Mouse (Mus musculus) small intestine, adult 2 months (tissue): Measurements from ENCODE around the gene Hcls1. TPM values are rescaled to one million over a fixed set of nuclear protein-coding genes. Genes with fewer than 3 reads are reported as not detected.

ENCODE experiments used
- H3K27ac ChIP-seq: fragments of 200-500 bp; 2 replicates; pipeline ENCODE4 v1.5.1; 2012; ENCODE audit warnings: low read depth, low read length, control low read depth, inconsistent platforms; ENCODE audit not compliant: insufficient read depth
- H3K27me3 ChIP-seq: fragments of 200-500 bp; 2 replicates; pipeline ENCODE4 v1.6.1; 2012; ENCODE audit warnings: mild to moderate bottlenecking, moderate library complexity, low read length, inconsistent platforms; ENCODE audit not compliant: control insufficient read depth, insufficient read depth
- H3K36me3 ChIP-seq: fragments of 200-500 bp; 2 replicates; pipeline ENCODE4 v1.6.1; 2012; ENCODE audit warnings: mild to moderate bottlenecking, low read length, control low read depth, inconsistent platforms; ENCODE audit not compliant: control insufficient read depth, insufficient read depth
- H3K4me1 ChIP-seq: fragments of 200-500 bp; 2 replicates; pipeline ENCODE4 v1.6.1; 2012; ENCODE audit warnings: low read length, inconsistent platforms, mixed read lengths; ENCODE audit not compliant: control insufficient read depth, insufficient read depth, insufficient read length
- H3K4me3 ChIP-seq: fragments of 200-500 bp; 2 replicates; pipeline ENCODE4 v1.5.1; 2012; ENCODE audit warnings: low read depth, mild to moderate bottlenecking, control low read depth, inconsistent platforms, low read length, moderate library complexity
- CTCF ChIP-seq: fragments of 200-500 bp; IDR thresholded peaks from 2 replicates; pipeline ENCODE4 v1.5.1; 2012; ENCODE audit warnings: low read depth, mild to moderate bottlenecking, control low read depth, inconsistent platforms, low read length, moderate library complexity, mixed read lengths; ENCODE audit not compliant: insufficient replicate concordance, insufficient read length; ENCODE audit errors: extremely low read depth
- POLR2A ChIP-seq: fragments of 200-500 bp; IDR thresholded peaks from 2 replicates; pipeline ENCODE4 v1.6.1; 2012; ENCODE audit warnings: low read depth, mild to moderate bottlenecking, control low read depth, inconsistent platforms, low read length, moderate library complexity
- WGBS: fragments of 180-500 bp; shearing (Covaris S2); methylation state at CpG from one replicate; pipeline ENCODE4 v1.1.7; 2018; 5-methylcytosine and 5-hydroxymethylcytosine counted together
- polyA plus RNA-seq: library from polyadenylated mRNA; depleted of rRNA; stranded (reverse); fragments of >200 nt; gene quantifications from 2 replicates; pipeline ENCODE4 v1.2.3, GENCODE M21; 2012

Hcls1 gene
- polyA plus RNA-seq, 1 experiment: 9.0 TPM

DNA sequence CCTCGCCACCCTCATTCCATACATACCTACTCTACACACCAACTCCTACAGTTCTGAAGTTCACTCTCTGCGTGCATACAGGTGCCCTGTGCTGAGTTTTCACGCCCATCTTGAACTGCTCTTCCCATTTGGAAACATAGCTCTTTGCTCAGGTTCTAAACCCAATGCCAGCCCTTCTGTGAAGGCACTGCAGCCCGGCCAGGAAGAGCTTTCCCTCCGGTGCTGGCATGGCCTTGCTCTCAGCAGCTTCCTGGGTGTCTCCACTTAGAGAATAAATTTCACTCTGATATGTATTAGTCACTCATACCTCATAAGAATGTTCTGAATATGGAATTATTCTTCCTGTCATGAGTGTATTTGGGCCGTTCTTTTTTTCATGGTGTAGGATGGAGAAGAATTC is 9.4 kb upstream of the Hcls1 start:
- TF ChIP-seq POLR2A: no peak
- TF ChIP-seq CTCF: no peak
- no peak overlapping the region for H3K27ac ChIP-seq
- H3K27me3 ChIP-seq: no peaks in the 10 kb centered on the region
- peaks cover 68% of the 10 kb centered on the region for H3K36me3 ChIP-seq
- WGBS: 90% methylated on average over 6 of the region's 6 CpGs
- no peaks in the 10 kb centered on the region for H3K4me1 ChIP-seq
- H3K4me3 ChIP-seq: no peak overlapping the region

DNA sequence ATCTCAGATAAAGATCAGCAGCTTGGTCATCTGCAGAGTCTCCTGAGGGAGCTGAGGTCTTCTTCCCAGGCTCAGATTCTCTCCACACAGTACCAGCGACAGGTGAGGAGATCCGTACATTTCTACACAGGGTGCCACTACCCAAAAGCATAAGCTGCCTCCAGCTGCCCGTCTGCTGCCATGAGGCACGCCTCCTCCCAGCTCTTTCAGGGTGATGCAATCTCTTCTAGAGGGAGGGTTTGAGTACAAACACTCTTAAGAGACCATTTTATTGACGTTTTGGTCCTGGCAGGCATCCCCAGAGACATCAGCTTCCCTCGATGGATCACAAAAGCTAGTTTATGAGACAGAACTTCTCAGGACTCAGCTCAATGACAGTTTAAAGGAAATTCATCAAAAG is 9.0 kb upstream of the Hcls1 start:
- 61% methylated on average over 6 of the region's 6 CpGs for WGBS
- no peak for TF ChIP-seq POLR2A
- TF ChIP-seq CTCF: no peak
- Histone ChIP-seq H3K4me1 (no peaks in the 10 kb centered on the region), H3K27me3 (no peaks in the 10 kb centered on the region), H3K4me3 (no peak overlapping the region), H3K36me3 (peaks cover 70% of the 10 kb centered on the region), H3K27ac (no peak overlapping the region)

DNA sequence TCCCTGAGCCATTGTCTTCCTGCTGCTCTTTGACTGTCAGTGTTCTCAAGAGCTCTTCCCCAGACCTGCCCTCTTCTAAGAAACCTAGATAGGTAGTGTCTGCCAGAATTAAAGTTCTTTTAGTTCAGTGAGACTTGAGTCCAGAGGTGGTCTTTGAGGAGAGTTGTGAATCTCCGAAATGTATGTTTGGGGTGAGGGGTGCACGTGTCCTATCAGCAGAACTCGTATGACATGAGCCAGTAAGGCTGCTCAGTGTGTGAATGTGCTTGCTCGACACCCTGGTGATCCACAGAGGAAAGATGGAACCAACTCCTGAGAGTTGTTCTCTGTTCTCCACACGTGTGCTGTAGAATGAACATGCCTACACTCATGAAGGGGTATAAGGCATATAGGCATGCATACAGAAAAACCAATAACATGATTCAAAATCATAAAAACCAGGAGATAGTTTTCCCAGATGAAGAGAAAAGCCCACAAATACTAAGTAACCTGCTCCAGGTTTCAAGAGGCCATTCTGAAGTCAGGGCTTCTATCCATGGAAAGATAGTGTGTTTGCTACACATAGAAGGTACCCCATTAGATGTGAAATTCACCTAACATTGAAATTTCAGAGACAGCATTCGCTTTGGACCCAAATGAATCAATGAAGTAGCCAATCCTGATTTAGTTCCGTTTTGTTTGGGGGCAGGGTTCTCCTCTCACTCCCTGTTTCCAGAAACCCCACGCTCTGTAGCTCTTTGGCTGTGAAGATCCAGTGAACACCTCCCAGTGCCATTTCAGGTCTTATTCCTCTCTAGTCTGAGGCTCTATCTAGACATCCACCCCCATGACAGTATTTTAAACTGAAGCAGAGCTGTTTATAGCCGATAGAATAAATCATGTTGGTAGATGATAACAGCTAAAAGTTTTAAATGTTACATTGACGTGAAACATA is 8.0 kb upstream of the Hcls1 start:
- Histone ChIP-seq H3K36me3 (peaks cover 70% of the 10 kb centered on the region), H3K27me3 (no peaks in the 10 kb centered on the region), H3K27ac (no peak overlapping the region), H3K4me1 (no peaks in the 10 kb centered on the region), H3K4me3 (no peak overlapping the region)
- WGBS: 94% methylated on average over 10 of the region's 10 CpGs
- TF ChIP-seq CTCF: no peak
- TF ChIP-seq POLR2A: no peak

DNA sequence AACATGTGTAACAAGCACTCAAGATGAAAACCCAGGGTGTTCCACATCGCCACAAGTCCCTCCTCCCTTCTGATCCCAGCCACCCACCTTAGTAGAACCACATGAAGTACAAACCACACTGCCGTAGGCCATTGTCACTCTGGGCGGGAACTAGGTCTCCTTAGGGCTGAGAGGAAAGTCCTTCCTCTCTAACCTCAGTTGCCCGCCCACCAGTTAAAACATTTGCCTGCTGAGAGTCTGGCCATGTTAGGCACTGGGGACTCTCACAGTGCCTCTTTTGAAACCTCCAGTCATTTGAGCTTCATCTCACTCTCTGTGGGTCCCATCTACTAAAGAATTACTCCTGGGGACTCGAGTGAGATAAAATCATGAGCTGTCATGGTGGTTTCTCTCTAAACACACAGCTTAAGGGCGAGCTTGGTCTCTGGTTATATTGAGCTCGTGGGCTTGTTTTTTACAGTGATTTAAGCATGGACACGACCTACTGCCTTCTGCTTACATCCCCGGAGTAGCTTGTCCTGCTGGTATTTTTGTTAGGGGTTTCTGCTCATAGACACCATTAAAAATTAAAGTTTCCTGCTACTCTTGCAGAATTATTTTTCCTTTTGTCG is 7.2 kb upstream of the Hcls1 start:
- Histone ChIP-seq H3K27ac (no peak overlapping the region), H3K27me3 (no peaks in the 10 kb centered on the region), H3K36me3 (peaks cover 72% of the 10 kb centered on the region), H3K4me1 (no peaks in the 10 kb centered on the region), H3K4me3 (no peak overlapping the region)
- TF ChIP-seq POLR2A (no peak), CTCF (no peak)
- WGBS: 87% methylated on average over 10 of the region's 10 CpGs

DNA sequence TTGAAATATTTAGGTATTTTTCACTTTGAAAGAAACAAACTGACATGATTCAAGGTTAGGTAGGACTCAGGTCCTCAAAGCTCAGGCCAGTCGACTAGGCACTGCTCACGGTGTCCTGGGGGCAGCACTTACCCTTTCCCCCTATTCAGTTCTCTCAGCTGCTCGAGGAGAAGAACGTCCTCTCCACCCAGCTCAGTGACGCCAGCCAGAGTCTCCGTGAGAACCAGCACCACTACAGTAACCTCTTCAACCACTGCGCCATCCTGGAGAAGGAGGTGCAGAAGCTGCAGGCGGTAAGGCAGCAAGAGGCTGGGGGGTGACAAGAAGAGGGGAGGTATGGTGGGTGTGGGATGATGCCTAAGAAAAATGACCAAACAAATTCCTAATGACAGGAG is 6.7 kb upstream of the Hcls1 start:
- Histone ChIP-seq H3K4me1 (no peaks in the 10 kb centered on the region), H3K36me3 (peaks cover 70% of the 10 kb centered on the region), H3K27me3 (no peaks in the 10 kb centered on the region), H3K4me3 (no peak overlapping the region), H3K27ac (no peak overlapping the region)
- TF ChIP-seq POLR2A (no peak), CTCF (no peak)
- 93% methylated on average over 8 of the region's 8 CpGs for WGBS

DNA sequence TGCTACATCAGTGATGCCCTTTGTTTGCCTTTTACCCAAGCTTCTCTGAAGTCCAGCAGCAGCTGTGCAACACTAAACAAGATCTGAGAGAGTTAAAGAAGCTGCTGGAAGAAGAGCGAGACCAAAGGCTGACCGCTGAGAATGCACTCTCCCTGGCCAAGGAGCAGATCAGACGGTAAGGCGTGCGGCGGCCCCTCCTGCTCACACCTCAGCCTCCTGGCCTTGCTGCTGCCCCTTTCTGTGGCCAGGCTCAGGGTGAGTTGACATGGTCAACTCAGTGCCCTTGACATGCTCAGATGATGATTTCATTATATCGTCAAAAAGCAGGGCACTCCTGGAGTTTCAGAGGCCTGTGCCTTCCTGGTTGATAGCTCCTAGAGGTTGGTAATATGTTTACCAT is 5.6 kb upstream of the Hcls1 start:
- Histone ChIP-seq H3K36me3 (peaks cover 65% of the 10 kb centered on the region), H3K27me3 (no peaks in the 10 kb centered on the region), H3K4me3 (no peak overlapping the region), H3K27ac (no peak overlapping the region), H3K4me1 (no peaks in the 10 kb centered on the region; the same call in 1 of the 2 replicates)
- no peak for TF ChIP-seq CTCF
- TF ChIP-seq POLR2A: no peak
- 96% methylated on average over 7 of the region's 7 CpGs for WGBS
